Mouse (Mus musculus) skeletal muscle tissue, adult 2 months (tissue): ENCODE results near the gene Soga1.

ENCODE experiments used
- DNase-seq: peaks from one replicate; pipeline ENCODE4 v3.0.0-alpha.2; 2012; ENCODE audit warnings: low read depth, low spot score

The Soga1 gene

GRCm38 (mm10) chr2:157078793-157079700 lies at the start of gene Soga1:
Gene Soga1 (minus strand): TSS chr2:157079254.
- DNase-seq, result no peak

DNA sequence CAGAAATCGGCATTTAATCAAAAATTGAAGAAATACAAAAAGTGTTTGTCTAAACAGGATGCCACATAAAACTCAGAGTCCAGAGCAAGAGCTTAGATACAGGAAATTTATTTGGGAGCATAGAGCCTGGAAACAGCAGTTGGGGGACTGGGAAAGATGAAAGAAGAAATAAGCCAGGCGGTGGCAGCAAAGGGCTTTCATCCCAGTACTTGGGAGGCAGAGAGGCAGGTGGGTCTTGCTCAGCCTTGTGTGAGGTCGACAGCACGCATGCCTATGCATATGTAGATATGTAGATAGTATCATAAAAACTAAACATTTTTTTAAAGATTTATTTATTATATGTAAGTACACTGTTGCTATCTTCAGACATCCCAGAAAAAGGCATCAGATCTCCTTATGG lies 49.0 kb upstream of the Soga1 start:
- DNase-seq, result no peak

GRCm38 (mm10) chr2:157127370-157127769 lies 48.3 kb upstream of the Soga1 start:
- DNase-seq, result no peak

- DNase-seq, result no peak
Measured at GRCm38 (mm10) chr2:157125246-157125645, 46.2 kb upstream of the Soga1 start.

DNA sequence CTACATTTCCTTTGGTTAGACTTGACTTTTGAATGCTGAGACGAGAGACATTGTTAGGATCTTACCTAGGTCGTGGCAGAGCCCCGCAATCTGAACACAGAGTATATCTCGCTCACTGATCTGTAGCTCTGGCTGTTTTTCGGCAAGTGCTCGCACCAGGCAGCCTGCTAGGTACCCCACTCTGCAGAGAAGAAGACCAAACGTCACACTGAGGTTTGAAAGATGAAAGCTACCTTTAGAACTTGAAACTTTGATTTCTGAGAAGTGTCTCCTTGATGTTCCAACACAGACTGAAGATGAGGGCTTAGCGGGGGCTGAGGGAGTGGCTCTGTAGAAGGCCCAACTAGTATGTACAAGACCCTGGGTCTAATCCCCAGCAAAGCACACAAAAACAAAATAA lies 42.7 kb upstream of the Soga1 start:
- DNase-seq, result no peak

- DNase-seq, result no peak
Measured at GRCm38 (mm10) chr2:157119075-157119474, 40.0 kb upstream of the Soga1 start.

- no peak for DNase-seq
Measured at GRCm38 (mm10) chr2:157118556-157118955, 39.5 kb upstream of the Soga1 start.

GRCm38 (mm10) chr2:157116964-157117363 lies 37.9 kb upstream of the Soga1 start:
- DNase-seq, result no peak

- no peak for DNase-seq
Measured at GRCm38 (mm10) chr2:157108236-157108635, 29.2 kb upstream of the Soga1 start.

DNA sequence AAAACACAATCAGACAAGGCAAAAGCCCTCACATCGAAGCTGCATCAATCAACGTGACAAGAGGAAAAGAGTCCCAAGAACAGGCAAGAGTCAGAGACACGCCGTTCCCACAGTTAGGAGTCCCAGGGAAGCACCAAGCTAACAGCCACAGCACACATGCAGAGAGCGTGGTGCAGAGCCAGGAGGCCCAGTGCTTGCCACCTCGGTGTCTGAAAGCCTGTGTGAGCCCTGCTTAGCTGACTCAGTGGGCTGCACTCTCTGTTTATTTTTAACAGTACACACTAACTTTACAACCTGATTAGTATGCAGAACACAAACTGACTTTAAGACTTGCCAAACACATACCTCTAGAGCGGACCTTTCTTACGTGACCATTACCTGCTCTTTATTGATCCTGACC lies 25.4 kb upstream of the Soga1 start:
- no peak for DNase-seq

DNA sequence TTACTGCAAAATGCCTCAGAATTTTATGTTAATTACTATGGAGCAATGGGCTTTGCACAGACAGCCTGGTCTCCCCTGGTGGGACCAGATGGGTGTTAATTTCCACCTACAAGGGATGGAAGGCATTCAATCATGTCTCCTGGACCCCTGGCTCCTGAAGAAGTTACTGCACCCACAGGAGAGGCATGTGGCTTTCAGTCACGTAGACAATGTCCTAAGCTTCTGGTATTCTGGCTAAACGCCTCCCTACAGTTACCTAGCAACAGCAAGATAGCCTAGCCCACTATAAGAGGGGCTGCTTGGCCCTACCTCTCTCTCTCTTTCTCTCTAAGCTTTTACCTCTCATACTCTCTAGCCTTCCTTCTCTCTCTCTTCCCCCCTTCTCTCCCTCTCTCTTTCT lies 23.2 kb upstream of the Soga1 start:
- DNase-seq, result no peak

DNA sequence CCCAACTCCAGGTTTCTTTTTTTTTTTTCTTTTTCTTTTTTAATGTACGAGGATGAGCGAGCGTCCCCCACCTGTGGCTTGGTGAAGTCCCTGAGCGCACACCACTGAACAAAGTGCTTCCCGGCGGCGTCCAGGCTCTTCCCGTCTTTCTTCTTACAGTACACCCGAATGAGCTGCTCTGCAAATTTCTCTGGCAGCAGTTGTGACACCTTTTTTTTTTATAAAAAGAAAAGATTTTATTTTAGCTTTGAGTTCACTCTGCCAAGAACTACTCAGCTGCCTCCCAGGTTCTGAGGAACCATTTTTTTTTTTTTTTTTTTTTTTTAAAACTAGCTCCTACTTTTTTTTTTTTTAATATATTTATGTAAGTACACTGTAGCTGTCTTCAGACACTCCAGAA lies 22.6 kb upstream of the Soga1 start:
- DNase-seq, result no peak

GRCm38 (mm10) chr2:157100319-157100605 lies 21.2 kb upstream of the Soga1 start:
- no peak for DNase-seq

- no peak for DNase-seq
Measured at GRCm38 (mm10) chr2:157099532-157100318, 20.7 kb upstream of the Soga1 start.

- no peak for DNase-seq
Measured at GRCm38 (mm10) chr2:157095005-157095755, 16.1 kb upstream of the Soga1 start.

- DNase-seq, result no peak
Measured at GRCm38 (mm10) chr2:157092024-157092423, 13.0 kb upstream of the Soga1 start.

DNA sequence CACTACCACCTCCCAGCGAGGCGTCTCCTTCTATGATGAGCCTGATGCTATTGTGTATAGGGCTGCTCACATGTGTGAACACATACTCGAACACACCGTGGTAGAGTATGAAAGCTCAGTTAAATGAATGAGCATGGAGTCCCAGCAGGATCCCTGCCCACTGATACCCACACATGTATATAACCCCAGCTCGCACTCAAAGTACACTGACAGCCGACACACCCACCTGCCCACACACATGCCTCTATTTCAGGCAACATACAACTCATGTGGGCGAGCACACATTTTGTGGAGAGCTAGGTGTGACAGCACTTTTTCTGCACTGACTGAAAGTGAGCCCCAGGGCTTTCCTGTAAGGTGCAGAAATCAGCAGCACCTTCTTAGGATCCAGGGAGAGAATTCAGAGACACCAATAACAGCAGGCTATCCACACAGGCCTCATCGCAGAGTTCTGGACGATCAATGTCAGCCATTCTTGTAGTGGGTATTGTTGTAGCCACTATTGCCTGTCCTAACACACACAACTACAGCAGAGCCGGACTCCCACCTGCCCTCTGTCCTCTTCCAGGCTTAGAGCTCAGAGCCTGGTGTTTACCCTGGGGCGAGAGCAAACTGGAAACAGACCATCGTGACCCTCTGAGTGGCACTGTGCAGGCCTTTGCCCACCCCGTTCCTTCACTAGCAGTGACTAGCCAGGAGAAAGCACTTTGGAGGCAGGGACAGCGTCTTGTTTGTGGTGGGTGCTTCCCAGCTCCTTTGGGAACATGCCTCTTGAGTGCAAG lies 8.7 kb upstream of the Soga1 start:
- DNase-seq, result no peak

- no peak for DNase-seq
Measured at GRCm38 (mm10) chr2:157086796-157087195, 7.7 kb upstream of the Soga1 start, which contains the start of gene Tldc2. Gene Tldc2 (plus strand): TSS chr2:157087055.

DNA sequence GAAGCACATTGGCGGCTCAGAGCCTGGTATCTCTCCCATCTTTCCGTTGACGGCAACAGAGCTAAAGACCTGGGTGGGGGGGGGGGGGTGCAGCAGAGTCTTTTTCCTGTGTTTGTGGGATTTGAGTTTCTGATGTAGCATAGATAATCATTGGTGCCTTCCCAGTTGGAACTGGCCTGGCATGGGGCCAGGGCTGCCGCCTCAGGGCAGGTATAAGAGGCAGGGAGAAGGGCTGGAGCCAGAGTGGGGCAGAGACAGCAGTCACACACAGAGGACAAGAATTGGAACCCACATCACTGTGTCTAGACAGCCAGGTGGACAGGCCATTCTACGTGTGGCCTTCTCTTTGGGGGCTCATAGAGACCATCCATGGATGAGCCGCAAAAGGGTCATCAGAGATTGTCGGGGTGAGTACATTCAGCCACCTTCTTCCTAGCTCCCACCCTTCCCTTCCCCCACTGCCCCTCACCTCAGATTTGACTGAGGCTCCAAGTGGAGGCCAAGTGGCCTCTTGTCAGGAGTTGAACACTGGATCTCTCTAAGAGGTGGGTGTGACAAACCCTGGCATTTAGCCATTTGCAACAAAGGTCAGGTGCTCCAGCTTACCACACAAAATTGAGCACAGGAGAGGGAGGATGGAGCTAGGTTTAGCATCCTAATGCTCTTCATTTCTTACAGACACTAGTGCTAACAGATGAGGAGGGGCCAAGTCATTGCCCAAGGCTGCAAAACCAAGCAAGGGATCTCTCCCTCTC lies 6.0 kb upstream of the Soga1 start:
- DNase-seq, result no peak

DNA sequence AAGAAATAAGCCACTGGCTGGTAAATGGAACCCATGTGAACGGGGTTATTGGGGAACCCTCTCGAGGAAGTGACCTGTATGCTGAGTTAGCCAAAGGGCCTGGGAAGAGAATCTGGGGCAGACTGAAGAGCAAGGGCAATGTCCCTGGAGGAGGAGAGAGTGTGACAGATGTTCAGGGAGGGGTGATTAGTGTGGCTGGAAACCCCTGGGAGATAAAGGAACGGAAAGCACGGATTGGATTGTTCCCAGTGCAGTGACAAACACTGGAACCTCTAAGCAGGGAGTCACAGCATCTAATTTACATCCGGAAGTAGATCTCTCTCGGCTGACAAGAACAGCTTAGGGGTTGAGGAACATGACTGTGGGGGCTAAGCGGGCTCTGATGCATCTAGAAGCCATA lies 2.9 kb upstream of the Soga1 start:
- DNase-seq, result no peak

DNA sequence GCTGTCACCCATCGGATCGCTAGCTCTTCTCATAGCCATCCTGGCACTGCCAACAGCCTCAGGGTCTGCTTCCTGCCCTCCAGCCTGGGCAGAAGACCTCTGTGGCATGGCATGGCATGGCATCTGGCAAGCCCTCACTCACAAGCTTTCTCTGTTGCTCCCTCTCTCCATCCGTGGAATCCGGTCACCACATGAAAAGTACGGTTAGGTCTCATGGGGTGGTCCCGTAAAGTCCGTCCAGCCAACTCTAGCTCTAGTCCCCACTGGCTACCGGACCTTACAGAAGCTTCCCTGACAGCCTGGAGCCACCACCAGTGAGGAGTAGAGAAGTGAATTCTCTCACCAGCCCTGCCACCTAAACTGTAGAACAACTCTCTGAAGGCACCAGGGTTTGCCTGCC lies 2.3 kb upstream of the Soga1 start:
- no peak for DNase-seq
